ENCODE assay signal across 24 mouse cellular contexts in genomic region chr5:14892242-14892641, GRCm38 (mm10). TPM values are rescaled to one million over a fixed set of nuclear protein-coding genes. Genes with fewer than 3 reads are reported as not detected.
"Had no signal": no experiment of that assay in that cellular context is flagged by ENCODE, and none has a peak within 500 bp of the region (broad histone marks: within the 10 kb centered on the region; RNA-seq: fewer than 3 reads in every experiment).

No protein-coding gene starts in this region.

- H3K9ac ChIP-seq: liver, embryonic 15.5 days; liver, postnatal 0 days; lung, embryonic 15.5 days; midbrain, embryonic 13.5 days; midbrain, embryonic 15.5 days; neural tube, embryonic 12.5 days had no signal

- H3K36me3 ChIP-seq: liver, embryonic 15.5 days; lung, embryonic 15.5 days; midbrain, embryonic 13.5 days; midbrain, embryonic 15.5 days; neural tube, embryonic 12.5 days had no signal

- H3K4me1 ChIP-seq: liver, embryonic 15.5 days; lung, embryonic 15.5 days; megakaryocyte, embryonic 14.5 days; midbrain, embryonic 13.5 days; midbrain, embryonic 15.5 days; neural tube, embryonic 12.5 days had no signal

- DNase-seq: liver, postnatal 0 days; lung, adult 2 months; lung, postnatal 14 days; lung, postnatal 36 days; right cerebral cortex, postnatal 14 days; thymus, adult 2 months; thymus, postnatal 25 days; thymus, postnatal 4 days had no signal

- ATAC-seq: liver, postnatal 0 days; lung, postnatal 0 days; midbrain, embryonic 13.5 days; midbrain, embryonic 15.5 days had no signal

- H3K9me3 ChIP-seq: liver, embryonic 15.5 days; lung, embryonic 15.5 days; midbrain, embryonic 13.5 days; midbrain, embryonic 15.5 days had no signal

- H3K4me3 ChIP-seq: liver, embryonic 15.5 days; lung, embryonic 15.5 days; megakaryocyte, embryonic 14.5 days; midbrain, embryonic 13.5 days; midbrain, embryonic 15.5 days; neural tube, embryonic 12.5 days had no signal

- H3K27ac ChIP-seq: liver, embryonic 15.5 days; lung, embryonic 15.5 days; macrophage; midbrain, embryonic 13.5 days; midbrain, embryonic 15.5 days; neural tube, embryonic 12.5 days had no signal

- H3K4me2 ChIP-seq: liver, embryonic 15.5 days; lung, embryonic 15.5 days; midbrain, embryonic 11.5 days; midbrain, embryonic 13.5 days; midbrain, embryonic 15.5 days; neural tube, embryonic 12.5 days had no signal

- H3K27me3 ChIP-seq: liver, embryonic 15.5 days; lung, embryonic 15.5 days; megakaryocyte, embryonic 14.5 days; midbrain, embryonic 13.5 days; midbrain, embryonic 15.5 days; neural tube, embryonic 12.5 days had no signal

RNA-seq across cellular contexts. Expression of gene Gm9758, which starts 22.5 kb away (rescaled TPM):
- total RNA-seq: megakaryocyte progenitor cell, adult 5-6 weeks; monocyte, adult 5-6 weeks; neutrophil, adult 5-6 weeks had no signal
- polyA plus RNA-seq: liver, embryonic 15.5 days; liver, postnatal 0 days; lung, adult 2 months; lung, embryonic 15.5 days; lung, postnatal 0 days; macrophage; midbrain, embryonic 11.5 days; midbrain, embryonic 13.5 days; midbrain, embryonic 15.5 days; neural tube, embryonic 12.5 days; neural tube, embryonic 14.5 days; spleen, adult 2 months; stomach, embryonic 16.5 days; thymus, adult 2 months; urinary bladder, adult 2 months had no signal

RNA-seq across cellular contexts. Expression of gene Speer4e, which starts 46.0 kb away (rescaled TPM):
- total RNA-seq: megakaryocyte progenitor cell, adult 5-6 weeks; monocyte, adult 5-6 weeks; neutrophil, adult 5-6 weeks had no signal
- polyA plus RNA-seq: liver, embryonic 15.5 days; liver, postnatal 0 days; lung, adult 2 months; lung, embryonic 15.5 days; lung, postnatal 0 days; macrophage; midbrain, embryonic 11.5 days; midbrain, embryonic 13.5 days; midbrain, embryonic 15.5 days; neural tube, embryonic 12.5 days; neural tube, embryonic 14.5 days; spleen, adult 2 months; stomach, embryonic 16.5 days; thymus, adult 2 months; urinary bladder, adult 2 months had no signal
